Mouse (Mus musculus) regulatory T cell (primary cell): Measurements from ENCODE around the gene Lrp1.

ENCODE experiments used
- in situ Hi-C: fragments of 300-600 bp; cut with MboI, MseI; formaldehyde crosslinking; loops from one replicate; pipeline ENCODE4 v1.15.1; 2025; ENCODE audit warnings: high pct_unique_total_duplicates

Gene Lrp1

GRCm38 (mm10) chr10:127564301-127564700, 56.6 kb downstream of the Lrp1 start:
- in situ Hi-C loops, result no loop called here

GRCm38 (mm10) chr10:127563840-127564239, 57.1 kb downstream of the Lrp1 start:
- in situ Hi-C loops, result no loop called here

- in situ Hi-C loops, result no loop called here
These were observed 59.8 kb downstream of the Lrp1 start for GRCm38 (mm10) chr10:127561145-127561544.

GRCm38 (mm10) chr10:127557397-127557796, 63.6 kb downstream of the Lrp1 start:
- in situ Hi-C loops, result no loop called here

GRCm38 (mm10) chr10:127555703-127556102, 65.2 kb downstream of the Lrp1 start:
- in situ Hi-C loops, result no loop called here

- in situ Hi-C loops, result no loop called here
These were observed 71.1 kb downstream of the Lrp1 start for GRCm38 (mm10) chr10:127549892-127550291.

- in situ Hi-C loops, result no loop called here
These were observed 72.7 kb downstream of the Lrp1 start for GRCm38 (mm10) chr10:127548236-127548635.

GRCm38 (mm10) chr10:127546505-127546904, 74.4 kb downstream of the Lrp1 start:
- in situ Hi-C loops, result no loop called here

- in situ Hi-C loops, result loop anchor here (5.0 kb wide), 1 partner anchor 37 kb away; no protein-coding TSS in a partner anchor
These were observed 76.6 kb downstream of the Lrp1 start for GRCm38 (mm10) chr10:127544375-127544774.

GRCm38 (mm10) chr10:127543916-127544315, 77.0 kb downstream of the Lrp1 start:
- in situ Hi-C loops, result loop anchor here (5.0 kb wide), 1 partner anchor 37 kb away; no protein-coding TSS in a partner anchor

- in situ Hi-C loops, result loop anchor here (5.0 kb wide), 1 partner anchor 35 kb away; no protein-coding TSS in a partner anchor
These were observed 78.2 kb downstream of the Lrp1 start for GRCm38 (mm10) chr10:127542720-127543119.

GRCm38 (mm10) chr10:127542084-127542483, 78.9 kb downstream of the Lrp1 start:
- in situ Hi-C loops, result loop anchor here (5.0 kb wide), 1 partner anchor 35 kb away; no protein-coding TSS in a partner anchor

GRCm38 (mm10) chr10:127541510-127541909, 79.4 kb downstream of the Lrp1 start:
- in situ Hi-C loops, result loop anchor here (5.0 kb wide), 1 partner anchor 34 kb away; no protein-coding TSS in a partner anchor

- in situ Hi-C loops, result no loop called here
These were observed 82.9 kb downstream of the Lrp1 start for GRCm38 (mm10) chr10:127537854-127538583.

- in situ Hi-C loops, result no loop called here
These were observed 84.2 kb downstream of the Lrp1 start for GRCm38 (mm10) chr10:127536586-127537314.

- in situ Hi-C loops, result no loop called here
These were observed 86.0 kb downstream of the Lrp1 start for GRCm38 (mm10) chr10:127534929-127535384.

GRCm38 (mm10) chr10:127534036-127534928, 86.7 kb downstream of the Lrp1 start, which contains the start of gene Nxph4:
Nxph4 (minus strand) TSS chr10:127534559.
- in situ Hi-C loops, result no loop called here

GRCm38 (mm10) chr10:127531548-127531947, 89.4 kb downstream of the Lrp1 start:
- in situ Hi-C loops, result no loop called here

- in situ Hi-C loops, result no loop called here
These were observed 90.0 kb downstream of the Lrp1 start for GRCm38 (mm10) chr10:127530945-127531344.

GRCm38 (mm10) chr10:127527481-127527880, 93.5 kb downstream of the Lrp1 start:
- in situ Hi-C loops, result no loop called here

- in situ Hi-C loops, result no loop called here
These were observed 94.3 kb downstream of the Lrp1 start for GRCm38 (mm10) chr10:127526681-127527080.
